ENCODE assay signal across 9 mouse cellular contexts in the genomic region with DNA sequence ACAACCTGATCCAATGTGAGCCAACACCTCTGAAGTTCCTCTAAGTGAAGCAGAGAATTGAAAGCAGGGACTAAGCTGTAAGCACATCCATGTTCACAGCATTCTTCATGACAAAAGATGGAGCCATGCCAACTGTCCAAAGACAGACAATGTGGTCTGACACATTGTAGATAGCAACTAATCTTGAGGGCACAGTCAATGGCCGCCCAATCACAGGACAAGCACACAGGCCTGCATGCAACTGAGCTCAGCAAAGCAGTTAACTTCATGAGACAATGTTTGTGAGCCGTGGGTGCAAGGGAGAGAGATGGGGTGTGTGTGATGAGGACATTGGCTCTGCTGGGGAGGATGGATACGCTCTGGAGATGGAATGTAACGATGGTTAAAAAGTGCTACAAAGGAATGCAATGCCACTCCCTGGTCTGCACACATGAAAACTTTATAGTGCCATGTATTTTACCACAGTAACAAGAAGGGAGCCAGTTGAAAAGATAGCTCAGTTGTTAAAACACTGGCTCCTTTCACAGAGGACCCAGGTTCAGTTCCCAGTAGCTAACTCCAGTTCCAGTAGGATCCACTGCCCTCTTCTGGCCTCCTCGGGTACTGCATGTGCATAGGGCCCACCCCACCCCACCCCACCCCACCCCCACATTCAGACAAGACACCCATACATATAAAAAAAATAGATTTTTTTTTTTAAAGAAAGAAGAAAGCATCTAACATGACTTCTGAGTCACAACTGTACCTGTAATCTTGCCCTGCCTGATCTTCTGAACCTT. TPM values are rescaled to one million over a fixed set of nuclear protein-coding genes. Genes with fewer than 3 reads are reported as not detected.
DNase-seq lines count a peak whose midpoint lies in the region; ATAC-seq and TF ChIP-seq lines count a peak whose summit lies in the region.
"Had no signal": no experiment of that assay in that cellular context is flagged by ENCODE, and none has a peak within 500 bp of the region (broad histone marks: within the 10 kb centered on the region; RNA-seq: fewer than 3 reads in every experiment).

No protein-coding gene starts in this region.

- H3K4me2 ChIP-seq in stomach, postnatal 0 days (replicated peaks; ENCODE audit: low read depth) = no peak overlapping the region
- no peak overlapping the region for H3K4me2 ChIP-seq in heart, embryonic 11.5 days
- H3K4me2 ChIP-seq: heart, embryonic 15.5 days had no signal

- TF ChIP-seq EP300 in stomach, postnatal 0 days (optimal IDR thresholded peaks at IDR 0.05) = no peak

- no peaks in the 10 kb centered on the region for H3K27me3 ChIP-seq in liver, adult 2 months (ENCODE audit: control insufficient read depth, insufficient read depth, low read length)
- H3K27me3 ChIP-seq in stomach, postnatal 0 days (ENCODE audit: control insufficient read depth, insufficient read depth, low read length) = no peaks in the 10 kb centered on the region
- no peaks in the 10 kb centered on the region for H3K27me3 ChIP-seq in heart, embryonic 11.5 days (ENCODE audit: control insufficient read depth, insufficient read depth, low read length)
- H3K27me3 ChIP-seq: heart, embryonic 15.5 days had no signal

- no peaks in the 10 kb centered on the region for H3K79me2 ChIP-seq in liver, adult 2 months (ENCODE audit: control insufficient read depth, insufficient read depth, low read length)

- H3K36me3 ChIP-seq in liver, adult 2 months (ENCODE audit: control insufficient read depth, insufficient read depth, low read length) = no peaks in the 10 kb centered on the region
- no peaks in the 10 kb centered on the region for H3K36me3 ChIP-seq in stomach, postnatal 0 days (ENCODE audit: control insufficient read depth, insufficient read depth, low read length)
- no peaks in the 10 kb centered on the region for H3K36me3 ChIP-seq in heart, embryonic 11.5 days (ENCODE audit: control insufficient read depth, insufficient read depth, low read length)

- no peak overlapping the region for H3K4me3 ChIP-seq in lung, adult 2 months (replicated peaks; ENCODE audit: extremely low read depth, low read depth, low read length)
- H3K4me3 ChIP-seq in liver, adult 2 months (ENCODE audit: insufficient read depth, low read depth, low read length) = no peak overlapping the region
- no peak overlapping the region for H3K4me3 ChIP-seq in stomach, postnatal 0 days (ENCODE audit: low read depth, low read length)
- H3K4me3 ChIP-seq in heart, embryonic 11.5 days (ENCODE audit: low read depth, low read length) = no peak overlapping the region
- H3K4me3 ChIP-seq: heart, embryonic 15.5 days had no signal

- H3K27ac ChIP-seq in liver, adult 2 months (replicated peaks; ENCODE audit: insufficient read depth, low read depth, low read length) = no peak overlapping the region
- H3K27ac ChIP-seq in stomach, postnatal 0 days (replicated peaks) = no peak overlapping the region
- H3K27ac ChIP-seq in heart, embryonic 11.5 days (ENCODE audit: low read depth, low read length) = no peak overlapping the region
- H3K27ac ChIP-seq: heart, embryonic 15.5 days had no signal

- no peaks in the 10 kb centered on the region for H3K9me3 ChIP-seq in stomach, postnatal 0 days (ENCODE audit: control insufficient read depth, low read length)
- H3K9me3 ChIP-seq in heart, embryonic 11.5 days (replicated peaks; ENCODE audit: control insufficient read depth, low read length) = no peaks in the 10 kb centered on the region
- H3K9me3 ChIP-seq: heart, embryonic 15.5 days had no signal

- H3K9ac ChIP-seq in liver, adult 2 months (ENCODE audit: low read depth, low read length) = no peak overlapping the region
- no peak overlapping the region for H3K9ac ChIP-seq in stomach, postnatal 0 days (ENCODE audit: low read length)
- no peak overlapping the region for H3K9ac ChIP-seq in heart, embryonic 11.5 days (ENCODE audit: low read depth, low read length)
- H3K9ac ChIP-seq: heart, embryonic 15.5 days had no signal

- no peak for ATAC-seq in stomach, postnatal 0 days (ENCODE audit: low FRiP score, low TSS enrichment)
- ATAC-seq in heart, embryonic 11.5 days (replicated peaks; ENCODE audit: insufficient number of reproducible peaks, low FRiP score, low TSS enrichment) = no peak

- no peak for TF ChIP-seq POLR2A in lung, adult 2 months (IDR thresholded peaks at IDR 0.05; ENCODE audit: borderline replicate concordance, extremely low read depth, low read depth, low read length)
- no peak for TF ChIP-seq POLR2A in liver, adult 2 months (IDR thresholded peaks at IDR 0.05; ENCODE audit: extremely low read depth, insufficient read depth, low read length)

- DNase-seq in adrenal gland, adult 18-20 months (ENCODE audit: low spot score in 2 of 2) = peak; percentile 11 to 41
- DNase-seq in adrenal gland, postnatal 4 days (ENCODE audit: low spot score in 2 of 2) = no peak
- peak; percentile 18 for DNase-seq in lung, adult 2 months
- no peak for DNase-seq in lung, postnatal 25 days (ENCODE audit: low spot score)
- DNase-seq in liver, adult 2 months (ENCODE audit: extremely low read depth, low read depth, low spot score) = no peak
- DNase-seq in stomach, postnatal 0 days (ENCODE audit: low spot score) = no peak
- no peak for DNase-seq in urinary bladder, postnatal 4 days (ENCODE audit: low spot score in 2 of 2)

- 69% methylated on average over 5 of the region's 5 CpGs for WGBS in lung, adult 2 months
- WGBS in liver, adult 2 months = 82% methylated on average over 5 of the region's 5 CpGs
- WGBS in stomach, postnatal 0 days = 76% methylated on average over 5 of the region's 5 CpGs
- WGBS in heart, embryonic 11.5 days (ENCODE audit: insufficient replicate concordance) = 71% methylated on average over 5 of the region's 5 CpGs

- TF ChIP-seq CTCF in lung, adult 2 months (IDR thresholded peaks at IDR 0.05; ENCODE audit: insufficient read depth, low read length) = peak; percentile 45
- TF ChIP-seq CTCF in liver, adult 2 months (IDR thresholded peaks at IDR 0.05; ENCODE audit: low read depth, low read length) = peak; percentile 62
- peak; percentile 55 for TF ChIP-seq CTCF in stomach, postnatal 0 days (IDR thresholded peaks at IDR 0.05; ENCODE audit: low read depth)

- no peaks in the 10 kb centered on the region for H3K4me1 ChIP-seq in lung, adult 2 months (ENCODE audit: control insufficient read depth, insufficient read depth, low read length)
- H3K4me1 ChIP-seq in liver, adult 2 months (ENCODE audit: control insufficient read depth, insufficient read depth, low read length) = no peaks in the 10 kb centered on the region
- H3K4me1 ChIP-seq in stomach, postnatal 0 days (replicated peaks; ENCODE audit: control insufficient read depth, insufficient read depth) = no peaks in the 10 kb centered on the region
- H3K4me1 ChIP-seq in heart, embryonic 11.5 days (ENCODE audit: control insufficient read depth, insufficient read depth, low read length) = no peaks in the 10 kb centered on the region
- H3K4me1 ChIP-seq: heart, embryonic 15.5 days had no signal

RNA-seq across cellular contexts. Expression of gene Nup210, which starts 31.3 kb away (rescaled TPM):
- total RNA-seq in adrenal gland, adult 18-20 months (2021) = 1 to 10 TPM; 3.9 to 4.6 TPM
- total RNA-seq in adrenal gland, postnatal 4 days (2021) = 10 to 100 TPM; 17.0 to 24.6 TPM
- 25.7 and 40.2 TPM in 2 replicates for polyA plus RNA-seq in lung, adult 2 months (2012; rRNA removed)
- 12.2 and 14.9 TPM in 2 replicates for total RNA-seq in liver, adult 2 months (2014; rRNA removed)
- polyA plus RNA-seq in liver, adult 2 months (2012; rRNA removed) = 13.8 and 18.3 TPM in 2 replicates
- polyA plus RNA-seq in stomach, postnatal 0 days (2015; fragmentation: Nextera tagmentation; extraction: Ambion mirVana) = 2.2 and 2.4 TPM in 2 replicates
- polyA plus RNA-seq in heart, embryonic 11.5 days (2014; fragmentation: Nextera tagmentation; extraction: Ambion mirVana) = 5.1 and 5.6 TPM in 2 replicates

Comparison
In these comparisons a context has a peak if more than half of its experiments do, and no peak if none do; other contexts are left out.
1. DNase-seq: peak in adrenal gland, adult 18-20 months (2 of 2) and lung, adult 2 months (single experiment); none in adrenal gland, postnatal 4 days (0 of 2), lung, postnatal 25 days (single experiment), liver, adult 2 months (single experiment), stomach, postnatal 0 days (single experiment) and urinary bladder, postnatal 4 days (0 of 2).
2. Peak in every context shown above with its lines, with median percentiles within 50 percentile points of each other: CTCF ChIP-seq.